Mouse (Mus musculus) monocyte, adult 2 months (primary cell): ENCODE results near the gene Cblc.

Experiments
- DNase-seq, 2 experiments: peaks; one replicate each; pipeline ENCODE4 v3.0.0; 2022; ENCODE audit warnings: low spot score in 2 of 2, low read depth in 1 of 2

Gene Cblc

GRCm38 (mm10) chr7:19734178-19734666 is 62.4 kb downstream of the Cblc start:
- no peak for DNase-seq
